Comparison of ENCODE assay signal across 25 mouse cellular contexts in genomic region chr16:55570097-55570496, GRCm38 (mm10).
"Had no signal": no experiment of that assay in that cellular context is flagged by ENCODE, and none has a peak within 500 bp of the region (broad histone marks: within the 10 kb centered on the region; RNA-seq: fewer than 3 reads in every experiment).

No protein-coding gene starts in this region.

- DNase-seq: gastrocnemius, adult 2 months; gastrocnemius, postnatal 10 days; gastrocnemius, postnatal 25 days; heart, postnatal 10 days; heart, postnatal 4 days; kidney, adult 18-20 months; kidney, adult 9 months; kidney, postnatal 25 days; kidney, postnatal 4 days; liver had no signal

- H3K9ac ChIP-seq: heart, embryonic 12.5 days; hindbrain, embryonic 12.5 days; hindbrain, embryonic 14.5 days; intestine, embryonic 15.5 days; kidney, embryonic 15.5 days; limb, embryonic 12.5 days had no signal

- H3K4me3 ChIP-seq: gastrocnemius, adult 2 months; heart, embryonic 12.5 days; hindbrain, embryonic 10.5 days; hindbrain, embryonic 12.5 days; intestine, embryonic 15.5 days; kidney, embryonic 15.5 days; layer of hippocampus, adult 2 months; left cerebral cortex, adult 2 months; limb, embryonic 10.5 days; limb, embryonic 12.5 days had no signal

- H3K36me3 ChIP-seq: heart, embryonic 12.5 days; hindbrain, embryonic 10.5 days; hindbrain, embryonic 12.5 days; intestine, embryonic 15.5 days; kidney, embryonic 15.5 days; limb, embryonic 10.5 days; limb, embryonic 12.5 days had no signal

- H3K9me3 ChIP-seq: heart, embryonic 12.5 days; hindbrain, embryonic 10.5 days; hindbrain, embryonic 12.5 days; intestine, embryonic 15.5 days; kidney, embryonic 15.5 days; limb, embryonic 10.5 days; limb, embryonic 12.5 days had no signal

- H3K4me2 ChIP-seq: heart, embryonic 12.5 days; hindbrain, embryonic 12.5 days; hindbrain, embryonic 14.5 days; intestine, embryonic 15.5 days; kidney, embryonic 15.5 days; limb, embryonic 12.5 days had no signal

- H3K4me1 ChIP-seq: heart, embryonic 12.5 days; hindbrain, embryonic 10.5 days; hindbrain, embryonic 12.5 days; intestine, embryonic 15.5 days; limb, embryonic 10.5 days; limb, embryonic 12.5 days had no signal

- ATAC-seq: forebrain, embryonic 16.5 days; hindbrain, embryonic 16.5 days; inflammation-experienced regulatory T-cells, adult 6 months; intestine, embryonic 15.5 days; intestine, postnatal 0 days had no signal

- H3K27me3 ChIP-seq: heart, embryonic 12.5 days; hindbrain, embryonic 12.5 days; intestine, embryonic 15.5 days; kidney, embryonic 15.5 days; limb, embryonic 12.5 days had no signal

- H3K27ac ChIP-seq: hindbrain, embryonic 10.5 days; hindbrain, embryonic 12.5 days; hindbrain, embryonic 14.5 days; kidney, postnatal 0 days; layer of hippocampus, adult 2 months; left cerebral cortex, adult 2 months; limb, embryonic 10.5 days; limb, embryonic 12.5 days had no signal
